In the genomic region with DNA sequence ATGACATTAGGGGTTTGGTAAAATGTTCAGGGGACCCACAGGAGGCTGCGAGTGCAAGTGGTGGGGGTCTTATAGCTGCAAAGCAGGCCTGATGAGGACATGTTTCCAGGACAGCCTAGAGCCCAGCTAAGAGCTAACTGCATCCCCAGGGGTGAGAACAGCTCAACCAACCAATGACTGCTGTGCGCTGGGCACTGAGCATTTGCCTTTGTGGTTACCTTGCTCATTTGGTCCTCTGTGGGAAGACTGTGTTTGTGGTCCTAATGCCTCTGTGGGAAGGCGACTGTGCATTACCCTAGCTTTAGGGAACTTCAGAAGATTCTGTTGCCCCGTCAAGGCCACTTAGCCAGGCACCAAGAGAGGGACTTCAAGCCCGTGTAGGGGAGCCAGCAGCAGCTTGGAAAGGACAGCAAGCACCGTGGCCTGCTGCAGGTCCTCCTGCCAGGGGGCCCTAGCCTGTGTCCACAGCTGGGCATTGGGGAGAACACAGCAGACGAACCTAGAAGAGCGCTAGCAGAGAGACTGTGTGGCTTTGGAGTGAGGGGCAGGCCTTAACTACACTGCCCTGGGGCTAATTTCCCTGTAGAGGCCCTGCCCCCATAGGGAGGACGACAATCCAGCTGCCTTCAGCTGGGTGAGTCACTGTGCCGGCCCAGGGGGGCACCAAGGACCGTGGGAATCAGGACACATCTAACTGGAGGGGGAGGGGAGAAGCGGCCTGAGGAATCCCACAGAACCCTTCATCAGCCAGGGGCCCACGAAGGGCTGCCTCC, we compare ENCODE assay signal across 8 mouse cellular contexts. TPM values are rescaled to one million over a fixed set of nuclear protein-coding genes. Genes with fewer than 3 reads are reported as not detected.
DNase-seq lines count a peak whose midpoint lies in the region; ATAC-seq lines count a peak whose summit lies in the region.

No protein-coding gene starts in this region.

- peak; percentile 29; the same call in 1 of the 2 replicates for ATAC-seq in kidney, embryonic 16.5 days (ENCODE audit: low FRiP score, low TSS enrichment)
- ATAC-seq in hindbrain, embryonic 13.5 days (ENCODE audit: low FRiP score): no peak
- ATAC-seq in CD4-positive, CD25-positive, alpha-beta regulatory T cell, adult 4 months: no peak

- no peaks in the 10 kb centered on the region for H3K9me3 ChIP-seq in kidney, embryonic 16.5 days (ENCODE audit: low read length)
- no peaks in the 10 kb centered on the region for H3K9me3 ChIP-seq in hindbrain, embryonic 13.5 days

- WGBS in kidney, embryonic 16.5 days: 30% methylated on average over 13 of the region's 13 CpGs
- 30% methylated on average over 13 of the region's 13 CpGs for WGBS in hindbrain, embryonic 13.5 days

- H3K4me1 ChIP-seq in kidney, embryonic 16.5 days (ENCODE audit: insufficient read depth, low read length): peaks cover 77% of the 10 kb centered on the region
- peaks cover 42% of the 10 kb centered on the region for H3K4me1 ChIP-seq in brown adipose tissue, adult 24 weeks (ENCODE audit: control insufficient read depth, insufficient read depth, insufficient read length, low read length)
- H3K4me1 ChIP-seq in hindbrain, embryonic 13.5 days (replicated peaks): peaks cover 53% of the 10 kb centered on the region

- no peaks in the 10 kb centered on the region for H3K36me3 ChIP-seq in kidney, embryonic 16.5 days (ENCODE audit: insufficient read depth, low read length)
- no peaks in the 10 kb centered on the region for H3K36me3 ChIP-seq in hindbrain, embryonic 13.5 days

- H3K9ac ChIP-seq in kidney, embryonic 16.5 days (replicated peaks; ENCODE audit: low read length): peak overlapping the region; percentile 82
- peak overlapping the region; percentile 70 for H3K9ac ChIP-seq in hindbrain, embryonic 13.5 days

- peak overlapping the region; percentile 59 for H3K4me3 ChIP-seq in kidney, embryonic 16.5 days (ENCODE audit: low read length)
- peak overlapping the region; percentile 75 for H3K4me3 ChIP-seq in brown adipose tissue, adult 24 weeks (ENCODE audit: insufficient read depth, low read depth, low read length)
- peak overlapping the region; percentile 55 for H3K4me3 ChIP-seq in hindbrain, embryonic 13.5 days

- DNase-seq in kidney, adult 9 months: no peak
- peak; percentile 68 for DNase-seq in lung, postnatal 36 days
- DNase-seq in layer of hippocampus, postnatal 36 days: no peak
- DNase-seq in frontal cortex, postnatal 14 days (ENCODE audit: low spot score in 2 of 2): no peak

- peak overlapping the region; percentile 73 for H3K4me2 ChIP-seq in kidney, embryonic 16.5 days (replicated peaks; ENCODE audit: low read depth, low read length)
- peak overlapping the region; percentile 88 for H3K4me2 ChIP-seq in hindbrain, embryonic 13.5 days

- peak overlapping the region; percentile 82 for H3K27ac ChIP-seq in kidney, embryonic 16.5 days (ENCODE audit: low read length)
- peak overlapping the region; percentile 79 for H3K27ac ChIP-seq in brown adipose tissue, adult 24 weeks (replicated peaks; ENCODE audit: low read depth, low read length)
- peak overlapping the region; percentile 26; the same call in 1 of the 2 replicates for H3K27ac ChIP-seq in hindbrain, embryonic 13.5 days

- H3K27me3 ChIP-seq in kidney, embryonic 16.5 days (ENCODE audit: insufficient read depth, low read length): 0 out of 2 replicates have a peak, but pooled peaks cover 10% of the 10 kb centered on the region
- peaks cover 56% of the 10 kb centered on the region for H3K27me3 ChIP-seq in hindbrain, embryonic 13.5 days

RNA-seq across cellular contexts. Expression of a gene that starts 3.5 kb away (rescaled TPM):
- polyA plus RNA-seq in kidney, embryonic 16.5 days (2015; fragmentation: Nextera tagmentation; extraction: Ambion mirVana): 55.5 and 62.4 TPM in 2 replicates
- polyA plus RNA-seq in brown adipose tissue, adult 24 weeks (2012; ENCODE audit: insufficient read depth, insufficient read length, missing spikeins): 20.2 and 24.0 TPM in 2 replicates
- 9.1 and 11.3 TPM in 2 replicates for polyA plus RNA-seq in hindbrain, embryonic 13.5 days (2015; fragmentation: Nextera tagmentation; extraction: Ambion mirVana)
- polyA plus RNA-seq in CD4-positive, CD25-positive, alpha-beta regulatory T cell, adult 4 months (2017; shearing (Covaris generic)): 1 to 10 TPM; 4.7 to 6.2 TPM
- 10 to 100 TPM; 19.6 to 22.9 TPM for total RNA-seq in layer of hippocampus, postnatal 36 days (2021)

RNA-seq across cellular contexts. Expression of a gene that starts 46.6 kb away (rescaled TPM):
- not detected in 2 replicates for polyA plus RNA-seq in kidney, embryonic 16.5 days (2015; fragmentation: Nextera tagmentation; extraction: Ambion mirVana)
- not detected in 2 replicates for polyA plus RNA-seq in brown adipose tissue, adult 24 weeks (2012; ENCODE audit: insufficient read depth, insufficient read length, missing spikeins)
- not detected in 2 replicates for polyA plus RNA-seq in hindbrain, embryonic 13.5 days (2015; fragmentation: Nextera tagmentation; extraction: Ambion mirVana)
- polyA plus RNA-seq in CD4-positive, CD25-positive, alpha-beta regulatory T cell, adult 4 months (2017; shearing (Covaris generic)): not detected
- total RNA-seq in layer of hippocampus, postnatal 36 days (2021): not detected

RNA-seq across cellular contexts. Expression of a gene that starts 59.7 kb away (rescaled TPM):
- 0.16 and 0.37 TPM in 2 replicates for polyA plus RNA-seq in kidney, embryonic 16.5 days (2015; fragmentation: Nextera tagmentation; extraction: Ambion mirVana)
- polyA plus RNA-seq in brown adipose tissue, adult 24 weeks (2012; ENCODE audit: insufficient read depth, insufficient read length, missing spikeins): not detected in 2 replicates
- polyA plus RNA-seq in hindbrain, embryonic 13.5 days (2015; fragmentation: Nextera tagmentation; extraction: Ambion mirVana): 0.21 and 0.58 TPM in 2 replicates
- polyA plus RNA-seq in CD4-positive, CD25-positive, alpha-beta regulatory T cell, adult 4 months (2017; shearing (Covaris generic)): not detected
- total RNA-seq in layer of hippocampus, postnatal 36 days (2021): under 1 TPM; 0.52 to 0.83 TPM

Comparison
In these comparisons a context has a peak if more than half of its experiments do, and no peak if none do; other contexts are left out.
1. H3K27ac ChIP-seq: peak in every context shown above with its lines; median percentile 82 in kidney, embryonic 16.5 days; 79 in brown adipose tissue, adult 24 weeks; 26 in hindbrain, embryonic 13.5 days.